Mouse (Mus musculus) 416B (cell line): ENCODE measurements around the gene Psmc3ip.
A peak's percentile ranks its signal among the peaks of the same experiment; 100 is the strongest.

Source experiments
- DNase-seq: peaks from one replicate; pipeline ENCODE4 v3.0.0; 2011; ENCODE audit warnings: low read depth

The Psmc3ip gene

GRCm38 (mm10) chr11:101119131-101119760 lies 24.0 kb upstream of the Psmc3ip start:
- no peak for DNase-seq

- DNase-seq: peak; percentile 61
Observed at GRCm38 (mm10) chr11:101118105-101118504, 22.9 kb upstream of the Psmc3ip start.

GRCm38 (mm10) chr11:101115564-101115963 lies 20.3 kb upstream of the Psmc3ip start:
- no peak for DNase-seq

GRCm38 (mm10) chr11:101112186-101112585 lies 16.9 kb upstream of the Psmc3ip start:
- DNase-seq: no peak

GRCm38 (mm10) chr11:101111178-101111577 lies 15.9 kb upstream of the Psmc3ip start:
- no peak for DNase-seq

GRCm38 (mm10) chr11:101110708-101111107 lies 15.5 kb upstream of the Psmc3ip start:
- no peak for DNase-seq

GRCm38 (mm10) chr11:101109351-101109750 lies 14.1 kb upstream of the Psmc3ip start:
- DNase-seq: no peak

- no peak for DNase-seq
Observed at GRCm38 (mm10) chr11:101103011-101103410, 7.8 kb upstream of the Psmc3ip start.

GRCm38 (mm10) chr11:101098231-101098630 lies 3.0 kb upstream of the Psmc3ip start:
- DNase-seq: no peak

DNA sequence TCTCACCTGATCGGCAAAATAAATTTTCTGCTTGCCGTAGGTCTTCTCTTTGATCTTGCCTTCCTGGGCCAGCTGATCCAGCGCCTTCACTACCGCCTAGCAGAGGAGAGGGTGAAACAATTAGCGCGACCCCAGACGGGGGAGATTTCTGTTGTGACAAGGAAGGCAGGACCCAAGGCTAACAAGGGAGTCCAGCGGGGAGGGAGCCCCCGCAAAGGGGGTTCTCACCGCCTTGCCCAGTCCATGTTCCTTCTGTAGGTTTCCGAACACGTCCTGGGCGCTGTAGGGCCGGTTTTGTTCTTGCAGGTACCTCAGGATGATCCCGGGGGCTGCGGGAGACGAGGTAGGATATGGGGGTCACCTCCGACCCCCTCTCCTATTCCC lies 314 bp downstream of the Psmc3ip start:
- no peak for DNase-seq

DNA sequence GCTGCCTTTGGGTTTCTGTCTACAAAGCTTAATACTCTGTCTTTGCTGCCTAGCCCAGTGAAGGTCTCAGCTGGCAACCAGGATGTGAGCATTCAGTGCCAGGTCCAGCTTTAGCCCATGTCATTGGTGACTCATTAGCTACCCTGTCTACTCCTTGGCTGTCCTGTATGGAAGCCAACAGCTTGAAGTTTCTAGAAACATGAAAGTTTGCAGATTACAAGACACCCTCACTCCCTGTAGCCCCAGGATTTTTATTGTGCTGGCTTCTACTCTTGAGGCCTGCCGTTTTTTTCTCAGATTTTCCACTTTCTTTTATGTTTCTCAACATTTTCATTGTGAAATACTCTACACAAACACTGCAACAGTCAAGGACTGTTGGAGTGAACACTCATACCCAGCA lies 5.3 kb downstream of the Psmc3ip start:
- peak; percentile 66 for DNase-seq

GRCm38 (mm10) chr11:101087682-101088055 lies 7.6 kb downstream of the Psmc3ip start:
- DNase-seq: peak; percentile 41

DNA sequence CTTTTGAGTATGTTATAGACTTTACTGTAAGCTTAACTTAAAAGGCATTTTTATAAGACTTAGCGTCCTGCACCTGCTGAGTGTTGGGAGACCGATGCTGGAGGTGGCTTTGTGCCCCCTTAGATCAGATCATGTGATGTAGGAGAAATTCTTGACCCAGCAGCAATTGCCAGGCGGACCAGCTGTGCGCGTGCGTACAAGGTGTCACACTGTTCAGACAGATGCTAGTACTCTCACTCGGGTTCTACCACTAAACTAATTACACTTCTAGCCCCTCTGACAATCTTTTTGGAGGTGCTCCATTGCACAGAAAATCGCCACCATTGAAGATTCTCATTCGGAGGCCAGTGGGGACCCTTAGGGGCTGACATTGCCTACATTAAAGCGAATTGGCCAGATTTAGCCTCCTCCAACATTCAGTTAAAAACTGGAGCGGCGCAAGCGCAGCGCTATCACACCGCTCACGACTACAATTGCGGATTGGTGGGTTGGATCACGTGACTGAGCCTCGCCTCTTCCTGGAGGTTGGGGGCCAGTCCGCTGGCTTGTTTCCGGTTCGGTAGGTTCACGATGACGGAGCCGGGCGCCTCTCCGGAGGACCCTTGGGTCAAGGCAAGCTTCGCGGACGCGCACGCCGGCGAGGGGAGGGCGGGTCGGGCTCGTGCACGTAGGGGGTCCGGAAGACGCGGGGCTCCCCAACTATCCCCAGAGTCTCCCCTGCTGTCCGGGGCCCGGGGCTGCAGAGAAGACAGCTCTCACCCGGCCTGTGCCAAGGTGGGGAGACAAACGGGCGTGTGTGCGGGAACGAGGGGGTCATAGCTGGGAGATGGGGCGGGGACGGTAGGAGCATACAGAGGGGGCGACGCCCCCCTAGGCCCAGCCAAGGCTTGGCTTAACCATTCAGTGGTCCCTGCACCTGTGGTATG lies 8.2 kb downstream of the Psmc3ip start, which contains the start of gene Mlx:
Gene Mlx, plus strand, starts transcription at position 522 of the 926 bp plus-strand sequence.
- peak; percentile 96 for DNase-seq

DNA sequence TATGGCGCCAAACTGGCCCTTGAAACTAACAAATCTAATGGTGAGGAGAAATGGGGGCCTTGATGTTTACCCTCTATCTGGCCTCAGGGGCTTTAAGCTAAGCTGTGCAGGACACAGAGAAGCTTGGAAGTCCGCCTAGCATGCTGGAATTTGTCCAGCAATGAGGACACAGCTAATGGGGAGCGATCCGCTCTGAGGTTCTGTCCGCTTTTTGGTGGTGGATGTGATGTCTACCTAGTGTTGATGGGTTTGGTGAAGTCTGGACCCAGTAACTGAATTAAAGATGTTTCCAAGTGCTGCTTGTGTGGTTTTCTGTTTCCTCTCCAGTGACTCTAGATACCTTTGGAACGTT lies 8.9 kb downstream of the Psmc3ip start:
- DNase-seq: no peak

DNA sequence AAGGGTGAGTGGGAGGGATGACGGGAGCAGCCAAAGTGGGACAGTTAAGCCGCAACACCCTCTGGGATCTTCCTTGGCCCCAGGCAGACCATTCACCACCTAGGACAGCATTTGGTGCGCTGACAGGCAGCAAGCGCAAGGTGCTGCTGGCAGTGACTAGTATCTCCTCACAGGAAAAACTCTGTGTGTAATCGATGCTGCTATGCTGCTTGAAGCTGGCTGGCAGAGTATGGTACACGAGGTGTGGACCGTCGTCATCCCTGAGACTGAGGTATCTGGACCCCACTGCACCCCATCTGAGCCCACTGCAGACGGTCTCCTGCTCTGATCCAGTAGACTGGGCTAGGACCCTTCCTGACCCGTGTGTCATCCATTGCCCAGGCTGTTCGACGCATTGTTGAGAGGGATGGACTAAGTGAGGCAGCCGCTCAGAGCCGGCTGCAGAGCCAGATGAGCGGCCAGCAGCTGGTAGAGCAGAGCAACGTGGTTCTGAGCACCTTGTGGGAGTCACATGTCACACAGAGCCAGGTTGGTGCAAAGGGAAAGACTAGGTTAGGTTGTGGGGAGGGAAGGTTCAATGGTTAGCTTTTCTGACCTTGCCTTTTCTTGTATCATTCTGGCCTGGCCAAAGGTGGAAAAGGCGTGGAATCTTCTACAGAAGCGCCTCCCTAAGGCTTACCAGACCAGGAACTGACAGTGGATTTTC lies 9.5 kb downstream of the Psmc3ip start:
- DNase-seq: no peak

GRCm38 (mm10) chr11:101084811-101085210 lies 10.4 kb downstream of the Psmc3ip start:
- DNase-seq: no peak

GRCm38 (mm10) chr11:101084246-101084645 lies 11.0 kb downstream of the Psmc3ip start:
- DNase-seq: no peak

DNA sequence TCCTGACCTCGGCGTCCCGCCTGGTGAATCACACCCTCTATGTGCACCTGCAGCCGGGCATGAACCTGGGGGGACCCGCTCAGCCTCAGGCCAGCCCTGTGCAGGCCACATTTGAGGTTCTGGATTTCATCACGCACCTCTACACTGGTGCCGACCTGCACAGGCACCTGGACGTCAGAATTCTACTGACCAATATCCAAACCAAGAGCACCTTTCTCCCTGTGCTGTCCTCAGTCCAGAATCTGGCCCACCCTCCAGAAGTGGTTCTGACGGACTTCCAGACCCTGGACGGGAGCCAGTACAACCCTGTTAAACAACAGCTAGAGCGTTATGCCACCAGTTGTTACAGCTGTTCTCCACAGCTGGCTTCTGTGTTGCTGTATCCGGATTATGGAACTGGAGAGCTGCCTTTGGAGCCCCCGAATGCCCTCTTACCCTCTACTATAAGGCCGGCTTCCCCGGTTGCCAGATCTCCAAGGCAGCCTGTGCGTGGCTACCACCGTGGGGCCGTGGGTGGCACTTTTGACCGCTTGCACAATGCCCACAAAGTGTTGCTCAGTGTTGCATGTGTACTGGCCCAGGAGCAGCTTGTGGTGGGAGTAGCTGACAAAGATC lies 12.0 kb downstream of the Psmc3ip start:
- DNase-seq: peak; percentile 66

DNA sequence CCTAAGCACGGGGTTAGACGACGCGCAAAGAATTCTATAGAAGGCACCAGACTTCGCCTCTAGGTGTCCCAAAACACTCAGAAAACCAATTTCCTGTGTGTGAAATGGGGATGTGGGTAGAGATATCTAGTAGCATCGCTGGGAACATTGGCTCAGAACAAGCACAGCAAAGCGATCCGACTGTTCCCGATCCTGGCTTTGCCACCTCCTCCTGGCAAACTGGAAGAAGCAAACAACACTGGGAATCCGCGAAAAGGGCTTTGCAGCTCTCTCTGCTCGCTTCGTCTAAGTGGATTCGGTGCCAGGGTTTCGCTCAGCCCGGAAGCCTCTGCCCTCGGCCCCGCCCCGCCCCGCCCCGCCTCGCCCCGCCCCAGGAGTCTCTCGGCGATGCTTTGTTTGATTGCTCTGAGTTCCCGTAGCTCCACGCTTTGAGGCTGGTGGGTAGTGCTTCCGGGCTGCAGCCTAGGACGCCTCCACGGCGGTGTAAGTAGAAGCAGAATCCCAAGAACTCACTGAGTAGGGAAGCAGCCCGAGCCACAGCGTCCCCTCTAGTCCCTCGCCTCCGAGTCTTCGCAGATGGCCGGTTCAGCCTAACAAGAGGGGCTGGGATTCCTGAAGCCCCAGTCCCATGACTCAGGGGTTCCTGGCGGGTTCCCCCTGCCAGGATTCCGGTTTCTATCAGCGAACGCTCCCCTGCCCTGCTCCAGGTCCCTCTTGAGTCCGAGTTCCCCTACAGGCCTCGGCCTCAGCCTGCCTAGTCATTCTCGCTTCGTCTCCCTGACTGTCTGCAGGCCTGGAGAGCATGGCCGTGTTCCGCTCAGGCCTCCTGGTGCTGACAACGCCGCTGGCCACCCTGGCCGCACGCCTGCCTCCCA lies 12.8 kb downstream of the Psmc3ip start, which contains the start of gene Coasy:
Gene Coasy, plus strand, starts transcription at position 358 of the 875 bp plus-strand sequence.
- DNase-seq: peak; percentile 95

DNA sequence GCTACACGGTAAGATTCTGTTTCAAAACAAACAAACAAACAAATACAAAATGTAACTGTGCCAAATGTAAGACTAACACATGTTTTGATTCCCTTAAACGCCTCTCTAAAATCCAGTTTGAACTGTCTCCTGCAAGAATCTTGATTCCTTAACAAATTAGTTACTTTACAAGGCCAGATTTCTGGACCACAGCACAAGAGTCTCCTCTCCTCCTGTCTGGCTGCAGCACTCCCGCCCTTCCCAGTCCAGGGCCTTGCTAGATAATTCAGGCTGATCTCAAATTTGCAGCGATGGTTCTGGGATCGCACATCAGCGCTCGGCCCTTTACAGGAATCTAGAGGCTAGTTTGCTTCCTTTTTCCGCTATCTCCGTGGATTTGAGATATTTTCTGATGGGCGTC lies 13.6 kb downstream of the Psmc3ip start:
- no peak for DNase-seq

DNA sequence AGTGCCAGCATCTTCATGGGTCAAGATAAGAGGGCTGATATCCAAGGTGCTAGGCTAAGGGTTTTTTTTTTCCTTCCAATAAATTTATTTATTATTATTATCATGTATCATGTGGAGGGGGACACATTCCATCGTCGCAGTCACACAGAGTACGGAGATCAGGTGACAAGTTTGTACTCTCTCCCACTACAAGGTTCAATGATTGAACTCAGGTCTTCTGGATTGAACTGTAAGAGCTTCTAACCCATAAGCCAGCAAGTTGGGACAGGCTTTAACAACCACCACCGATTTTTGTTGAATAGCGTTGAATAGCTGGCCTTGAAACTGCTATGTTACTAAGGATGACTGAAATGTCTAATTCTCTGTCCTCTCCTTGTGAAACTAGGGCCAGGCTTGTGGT lies 14.8 kb downstream of the Psmc3ip start:
- no peak for DNase-seq
